ENCODE assay signal across 7 mouse cellular contexts in the genomic region with DNA sequence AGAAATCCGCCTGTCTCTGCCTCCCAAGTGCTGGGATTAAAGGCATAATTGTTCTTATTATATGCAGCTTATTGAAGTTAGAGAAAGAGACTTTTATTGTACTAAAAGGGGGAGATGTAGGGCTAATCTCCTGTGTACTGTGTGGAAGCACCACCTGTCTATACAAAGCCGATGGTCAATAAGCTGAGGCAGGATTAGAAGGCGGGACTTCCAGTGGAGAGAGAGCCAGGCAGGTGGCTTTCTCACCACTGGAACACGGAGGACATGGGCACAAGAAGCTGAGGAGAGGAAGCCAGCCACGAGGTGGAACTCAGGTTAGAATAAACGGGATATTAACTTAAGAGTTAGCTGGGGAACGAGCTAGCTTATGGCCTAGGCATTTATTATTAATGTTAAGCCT. TPM values are rescaled to one million over a fixed set of nuclear protein-coding genes. Genes with fewer than 3 reads are reported as not detected.
A peak's percentile ranks its signal among the peaks of the same experiment; 100 is the strongest.
DNase-seq lines count a peak whose midpoint lies in the region; ATAC-seq and TF ChIP-seq lines count a peak whose summit lies in the region.

TSS of gene Spg7 (plus strand) at position 222 of the 400 bp plus-strand sequence.

- H3K27ac ChIP-seq in CH12.LX (ENCODE audit: insufficient read depth, low read depth), result no peak within 1 kb of the TSS
- no peak within 1 kb of the TSS for H3K27ac ChIP-seq in forebrain, embryonic 15.5 days (replicated peaks)
- H3K27ac ChIP-seq in hindbrain, embryonic 13.5 days, result no peak within 1 kb of the TSS
- no peak within 1 kb of the TSS for H3K27ac ChIP-seq in liver, embryonic 15.5 days (replicated peaks)

- H3K4me2 ChIP-seq in CH12.LX (ENCODE audit: insufficient read depth, low read depth, poor library complexity, severe bottlenecking), result no peak within 1 kb of the TSS
- H3K4me2 ChIP-seq in forebrain, embryonic 15.5 days (replicated peaks), result no peak within 1 kb of the TSS
- H3K4me2 ChIP-seq in hindbrain, embryonic 13.5 days, result no peak within 1 kb of the TSS
- no peak within 1 kb of the TSS; the same call in 1 of the 2 replicates for H3K4me2 ChIP-seq in liver, embryonic 15.5 days

- peaks cover 7 to 26% of the 10 kb centered on the region in 2 experiments for H3K4me1 ChIP-seq in CH12.LX (ENCODE audit: control insufficient read depth in 1 of 2, insufficient read depth in 2 of 2)
- H3K4me1 ChIP-seq in G1E (ENCODE audit: insufficient read depth, low read depth, low read length), result peaks cover 35% of the 10 kb centered on the region
- H3K4me1 ChIP-seq in forebrain, embryonic 15.5 days, result peaks cover 25% of the 10 kb centered on the region
- H3K4me1 ChIP-seq in hindbrain, embryonic 13.5 days (replicated peaks), result peaks cover 30% of the 10 kb centered on the region
- H3K4me1 ChIP-seq in liver, embryonic 15.5 days (replicated peaks), result peaks cover 34% of the 10 kb centered on the region

- no peak within 1 kb of the TSS for H3K4me3 ChIP-seq in CH12.LX (replicated peaks in 1 of 3; ENCODE audit: low read depth in 2 of 3, low read length in 2 of 3, poor library complexity in 1 of 3)
- no peak within 1 kb of the TSS for H3K4me3 ChIP-seq in G1E (ENCODE audit: low read depth, low read length)
- H3K4me3 ChIP-seq in forebrain, embryonic 15.5 days, result no peak within 1 kb of the TSS
- H3K4me3 ChIP-seq in hindbrain, embryonic 13.5 days, result no peak within 1 kb of the TSS
- no peak within 1 kb of the TSS for H3K4me3 ChIP-seq in liver, embryonic 15.5 days (replicated peaks)

- H3K9ac ChIP-seq in CH12.LX (ENCODE audit: insufficient read depth, low read depth), result no peak within 1 kb of the TSS
- 0 out of 2 replicates have a peak within 1 kb of the TSS, but pooled peaks have one; percentile 87 for H3K9ac ChIP-seq in forebrain, embryonic 15.5 days (replicated peaks)
- no peak within 1 kb of the TSS for H3K9ac ChIP-seq in hindbrain, embryonic 13.5 days
- H3K9ac ChIP-seq in liver, embryonic 15.5 days, result no peak within 1 kb of the TSS

- TF ChIP-seq POLR2A in CH12.LX (IDR thresholded peaks at IDR 0.05; ENCODE audit: low read depth, low read length), result no peak

- no peak for ATAC-seq in G1E (ENCODE audit: extremely low read depth, insufficient number of reproducible peaks, low FRiP score, poor library complexity, severe bottlenecking)
- no peak for ATAC-seq in forebrain, embryonic 15.5 days (replicated peaks)
- ATAC-seq in hindbrain, embryonic 13.5 days (ENCODE audit: low FRiP score), result no peak
- no peak for ATAC-seq in liver, embryonic 15.5 days (ENCODE audit: insufficient read depth)

- H3K79me2 ChIP-seq in CH12.LX (replicated peaks; ENCODE audit: control insufficient read depth, extremely low read depth, insufficient read depth, poor library complexity, severe bottlenecking), result peaks cover 11% of the 10 kb centered on the region

- TF ChIP-seq RAD21 in CH12.LX (IDR thresholded peaks at IDR 0.05; ENCODE audit: low read depth, low read length), result no peak

- dilution Hi-C loops in CH12.LX (cut with MboI; ENCODE audit: extremely low pct_ligation_motif_present, extremely low pct_unique_long_range_greater_than_20kb, low sequenced_read_pairs), result no loop called here

- no peaks in the 10 kb centered on the region for H3K27me3 ChIP-seq in CH12.LX (replicated peaks)
- no peaks in the 10 kb centered on the region for H3K27me3 ChIP-seq in G1E (ENCODE audit: insufficient read depth, low read length)
- H3K27me3 ChIP-seq in forebrain, embryonic 15.5 days, result no peaks in the 10 kb centered on the region
- no peaks in the 10 kb centered on the region for H3K27me3 ChIP-seq in hindbrain, embryonic 13.5 days
- no peaks in the 10 kb centered on the region for H3K27me3 ChIP-seq in liver, embryonic 15.5 days

- 74% methylated on average over 7 of the region's 7 CpGs for WGBS in forebrain, embryonic 15.5 days
- 77% methylated on average over 7 of the region's 7 CpGs for WGBS in hindbrain, embryonic 13.5 days
- 71% methylated on average over 7 of the region's 7 CpGs for WGBS in liver, embryonic 15.5 days (ENCODE audit: insufficient replicate concordance)

- no peak for TF ChIP-seq CTCF in CH12.LX (conservative IDR thresholded peaks at IDR 0.05 in 1 of 2, IDR thresholded peaks at IDR 0.05 in 1 of 2; ENCODE audit: low read depth in 2 of 2, low read length in 2 of 2)
- no peak for TF ChIP-seq CTCF in G1E (IDR thresholded peaks at IDR 0.05; ENCODE audit: low read depth, low read length)

- DNase-seq in CH12.LX (ENCODE audit: extremely low read depth) (no peak), G1E (ENCODE audit: low spot score) (no peak)
- DNase-seq in right cerebral cortex, postnatal 14 days, result no peak
- DNase-seq in thymus, postnatal 25 days, result no peak

- H3K36me3 ChIP-seq in CH12.LX (replicated peaks in 1 of 2; ENCODE audit: control insufficient read depth in 1 of 2, insufficient read depth in 1 of 2, low read length in 1 of 2) (peaks cover 0 to 20% of the 10 kb centered on the region in 2 experiments), G1E (replicated peaks) (peaks cover 52% of the 10 kb centered on the region)
- no peaks in the 10 kb centered on the region; the same call in 1 of the 2 replicates for H3K36me3 ChIP-seq in forebrain, embryonic 15.5 days
- peaks cover 8% of the 10 kb centered on the region; the same call in 1 of the 2 replicates for H3K36me3 ChIP-seq in hindbrain, embryonic 13.5 days
- H3K36me3 ChIP-seq in liver, embryonic 15.5 days (replicated peaks), result peaks cover 4% of the 10 kb centered on the region

- no peak for TF ChIP-seq EP300 in CH12.LX (IDR thresholded peaks at IDR 0.05; ENCODE audit: low read length)

- H3K9me3 ChIP-seq in CH12.LX (replicated peaks; ENCODE audit: low read length), result no peaks in the 10 kb centered on the region
- H3K9me3 ChIP-seq in G1E (replicated peaks), result no peaks in the 10 kb centered on the region
- no peaks in the 10 kb centered on the region for H3K9me3 ChIP-seq in forebrain, embryonic 15.5 days
- H3K9me3 ChIP-seq in hindbrain, embryonic 13.5 days, result no peaks in the 10 kb centered on the region
- H3K9me3 ChIP-seq in liver, embryonic 15.5 days (replicated peaks), result no peaks in the 10 kb centered on the region

- in situ Hi-C loops in CH12.LX (cut with MboI; ENCODE audit: low pct_ligation_motif_present, low pct_unique_long_range_greater_than_20kb, low sequenced_read_pairs), result no loop called here

TF ChIP-seq in CH12.LX, 34 proteins besides CTCF, POLR2A, EP300 and RAD21:
- no peak for TF ChIP-seq POLR2AphosphoS2 (IDR thresholded peaks at IDR 0.05; ENCODE audit: low read depth, low read length)
- TF ChIP-seq MAX (IDR thresholded peaks at IDR 0.05; ENCODE audit: low read length), result no peak
- no peak for TF ChIP-seq UBTF (IDR thresholded peaks at IDR 0.05; ENCODE audit: low read depth, low read length)
- no peak for TF ChIP-seq KAT2A (IDR thresholded peaks at IDR 0.05; ENCODE audit: insufficient replicate concordance, low read length)
- TF ChIP-seq MXI1 (IDR thresholded peaks at IDR 0.05; ENCODE audit: low read depth, low read length), result no peak
- no peak for TF ChIP-seq USF2 (conservative IDR thresholded peaks at IDR 0.05; ENCODE audit: low read depth, low read length)

RNA-seq across cellular contexts. Expression of gene Spg7, which starts in this region (rescaled TPM):
- total RNA-seq in CH12.LX (2012; rRNA removed) (32.8 and 35.2 TPM in 2 replicates), CH12.LX (2014; rRNA removed) (20.8 and 21.2 TPM in 2 replicates), G1E (2014; fragmentation: Nextera tagmentation) (11.7 and 14.2 TPM in 2 replicates), G1E (2017) (36.7 and 40.2 TPM in 2 replicates)
- polyA plus RNA-seq in CH12.LX (2012; ENCODE audit: insufficient read length, low read depth) (26.1 and 35.8 TPM in 2 replicates), G1E (2012) (20.9 and 22.6 TPM in 2 replicates)
- polyA plus RNA-seq in forebrain, embryonic 15.5 days (2015; fragmentation: Nextera tagmentation; extraction: Ambion mirVana), result 47.0 and 47.2 TPM in 2 replicates
- 45.9 and 48.7 TPM in 2 replicates for polyA plus RNA-seq in hindbrain, embryonic 13.5 days (2015; fragmentation: Nextera tagmentation; extraction: Ambion mirVana)
- polyA plus RNA-seq in liver, embryonic 15.5 days (2015; fragmentation: Nextera tagmentation; extraction: Ambion mirVana), result 20.8 and 21.2 TPM in 2 replicates
